Mouse (Mus musculus): ENCODE data around the gene Adgrg1. TPM values are rescaled to one million over a fixed set of nuclear protein-coding genes. Genes with fewer than 3 reads are reported as not detected.

Adgrg1 gene
- total RNA-seq, 2 experiments from 2014 or later: 22.7 to 25.6 TPM

DNA sequence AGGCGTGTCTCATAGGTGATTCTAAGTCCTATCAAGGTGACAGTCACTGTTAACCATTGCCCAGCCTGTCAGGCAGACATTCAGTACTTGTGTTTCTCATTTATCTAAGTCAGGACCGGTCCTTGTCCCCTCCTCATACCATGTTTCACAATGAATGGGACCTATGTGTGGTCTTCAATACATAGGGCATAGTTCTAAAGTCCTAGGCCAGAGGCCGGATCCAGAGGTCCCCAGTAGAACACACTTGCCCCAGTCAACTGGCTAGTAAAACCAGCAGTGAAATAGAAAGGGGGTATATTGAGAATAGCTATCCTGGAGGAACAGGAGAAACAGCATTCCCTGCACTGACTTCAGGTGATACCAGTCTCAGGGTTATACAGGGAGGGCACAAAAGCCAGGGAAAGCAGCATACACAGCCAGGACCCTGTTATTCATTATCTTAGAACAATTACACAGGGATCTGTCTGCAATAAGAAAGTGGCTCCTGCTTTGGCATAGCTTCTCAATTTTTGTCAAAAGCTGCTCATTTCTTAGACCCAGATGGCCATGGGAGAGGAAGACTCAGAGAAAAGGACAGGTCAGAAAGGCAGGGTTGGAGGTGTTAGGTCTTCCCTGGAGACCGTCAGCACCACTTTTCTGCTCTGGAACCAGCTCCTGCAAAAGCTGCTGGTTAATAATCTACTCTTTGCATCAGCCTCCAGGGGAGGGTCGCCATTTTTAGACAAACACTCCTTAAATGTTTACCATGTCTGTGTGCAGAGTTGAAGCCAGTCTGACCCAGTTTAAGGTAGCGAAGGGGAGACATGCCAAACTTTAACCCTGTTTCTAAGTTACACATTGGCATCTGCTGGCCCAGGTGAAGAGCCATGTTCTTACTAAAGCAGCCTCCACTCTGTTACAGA is 67.6 kb downstream of the Adgrg1 start:
- no peak for DNase-seq

DNA sequence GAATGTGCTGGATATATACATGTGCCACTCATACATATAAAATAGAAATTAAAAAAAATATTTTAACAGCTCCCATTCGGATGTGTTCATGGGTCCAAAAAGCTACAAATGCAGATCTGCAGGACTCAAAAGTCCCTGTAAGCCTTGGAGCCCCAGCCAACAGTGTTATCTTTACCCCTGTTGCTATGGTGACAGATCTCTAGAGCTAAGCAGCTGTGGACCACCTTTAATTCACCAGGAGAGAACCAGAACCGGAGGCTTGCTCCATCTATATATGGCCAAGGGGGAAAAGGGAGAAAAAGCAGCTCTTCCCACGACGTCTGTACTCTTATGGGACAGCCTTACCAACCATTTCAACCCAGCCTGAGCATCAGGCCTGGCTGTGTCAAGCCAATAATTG is 70.3 kb downstream of the Adgrg1 start:
- no peak for DNase-seq

- no peak for DNase-seq
These were observed 72.4 kb downstream of the Adgrg1 start for GRCm38 (mm10) chr8:95046982-95047381.

DNA sequence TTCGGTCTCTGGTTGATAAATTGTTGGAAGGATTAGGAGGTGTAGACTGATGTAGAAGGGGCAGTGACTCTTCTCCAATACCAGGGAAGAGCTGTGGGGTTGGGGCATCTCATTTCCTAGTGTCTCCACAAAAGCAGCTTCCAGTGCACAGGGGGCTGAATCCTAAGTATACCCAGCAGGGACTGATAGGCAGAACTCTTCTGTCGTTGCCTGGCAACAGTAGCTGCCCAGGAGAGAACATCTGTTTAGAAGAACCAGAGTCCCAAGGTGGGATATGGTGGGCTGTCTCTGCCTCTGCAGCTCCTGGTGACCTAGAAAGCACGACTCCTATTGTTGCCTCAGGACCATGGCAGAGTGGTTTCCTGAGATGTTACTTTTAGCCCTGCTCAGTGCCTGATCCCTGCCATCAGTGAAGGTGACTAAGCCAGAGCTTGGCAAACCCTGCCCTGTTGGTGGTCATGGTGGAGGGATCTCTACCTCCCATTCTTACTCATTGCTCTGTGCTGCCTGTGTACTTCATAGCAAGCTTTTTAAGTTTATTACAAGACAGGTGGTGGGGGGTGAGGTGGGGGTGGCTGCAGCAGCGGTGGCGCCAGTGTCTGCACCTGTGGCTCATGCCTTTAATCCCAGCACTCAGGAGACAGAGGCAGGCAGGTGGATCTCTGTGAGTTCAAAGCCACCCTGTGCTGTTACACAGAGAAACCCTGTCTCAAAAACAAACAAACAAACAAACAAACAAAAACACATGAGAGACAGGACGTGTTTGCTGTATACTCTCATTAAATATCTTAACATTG is 73.5 kb downstream of the Adgrg1 start:
- DNase-seq: no peak

- no peak for DNase-seq
These were observed 75.1 kb downstream of the Adgrg1 start for GRCm38 (mm10) chr8:95049636-95050035.

GRCm38 (mm10) chr8:95054438-95054837 is 79.9 kb downstream of the Adgrg1 start:
- DNase-seq: no peak

DNA sequence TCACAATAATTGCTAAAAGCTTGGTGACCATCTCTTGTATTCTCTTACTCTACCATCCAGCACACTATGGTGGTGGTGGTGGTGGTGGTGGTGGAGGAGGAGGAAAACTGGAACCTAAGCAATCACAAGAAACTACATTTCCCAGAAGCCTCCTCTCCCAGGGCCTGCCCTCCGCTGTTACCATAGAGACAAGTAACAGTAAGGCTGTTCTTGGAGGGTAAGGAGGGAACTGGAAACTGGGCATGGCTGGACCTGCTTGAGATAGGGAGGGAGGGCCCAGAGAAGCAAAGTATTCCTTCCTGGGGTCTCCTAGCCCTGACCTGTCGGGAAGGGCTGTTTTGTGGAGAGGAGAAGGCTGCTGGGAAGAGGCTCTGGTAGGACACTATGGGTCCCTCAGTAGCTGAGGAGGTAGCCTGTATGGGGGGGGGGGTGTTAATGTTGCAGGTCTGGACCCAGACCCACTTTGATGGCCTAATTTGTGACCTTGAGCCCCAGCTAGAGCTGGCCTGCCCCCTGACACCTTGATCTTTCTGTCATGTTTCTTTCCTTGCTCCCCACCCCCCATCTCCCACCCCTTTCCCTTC is 80.5 kb downstream of the Adgrg1 start, which contains the start of gene Drc7:
Drc7 (plus strand) TSS at position 177 of the 584 bp plus-strand sequence.
- no peak for DNase-seq

- DNase-seq: no peak
These were observed 81.9 kb downstream of the Adgrg1 start for GRCm38 (mm10) chr8:95056414-95056813.

DNA sequence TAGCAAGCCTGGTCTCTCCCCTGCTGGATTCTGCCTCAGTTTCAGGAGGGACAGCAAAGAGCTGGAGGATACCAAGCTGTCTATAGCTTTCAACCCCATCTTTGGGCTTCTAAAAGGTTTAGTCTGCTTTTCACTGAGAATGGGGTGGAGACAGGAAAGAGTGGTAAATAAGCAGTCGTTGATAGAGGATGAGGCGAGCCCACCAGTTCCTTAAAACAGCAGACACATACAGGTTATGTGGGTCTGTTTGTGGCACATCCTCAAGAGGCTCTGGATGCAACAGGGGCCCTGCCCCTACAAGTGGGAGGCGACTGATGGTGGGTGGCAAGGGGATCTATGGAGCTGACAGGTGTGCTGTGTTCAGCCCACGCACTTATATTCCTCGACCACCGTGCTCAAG is 84.1 kb downstream of the Adgrg1 start:
- no peak for DNase-seq

GRCm38 (mm10) chr8:95059812-95060533 is 85.4 kb downstream of the Adgrg1 start:
- DNase-seq: no peak

Other genes starting within 250 kb of the Adgrg1 start
- not detected for gene Ccl22, start 229.2 kb upstream of the Adgrg1 start, total RNA-seq (2021)
- gene Cx3cl1, start 202.7 kb upstream of the Adgrg1 start, total RNA-seq (2021): 1 to 10 TPM; 4.1 to 4.5 TPM
- gene Ccl17, start 164.3 kb upstream of the Adgrg1 start, total RNA-seq (2021): under 1 TPM in 1 of 2 experiments, not detected in 1; 0.60 TPM
- gene Coq9, start 136.4 kb upstream of the Adgrg1 start, total RNA-seq (2021): 100 to 1,000 TPM; 237 to 239 TPM
- gene Ciapin1, start 136.4 kb upstream of the Adgrg1 start, total RNA-seq (2021): 10 to 100 TPM; 84.5 to 91.1 TPM
- 10 to 100 TPM; 63.3 to 74.8 TPM for gene Polr2c, start 117.3 kb upstream of the Adgrg1 start, total RNA-seq (2021)
- gene Dok4, start 98.4 kb upstream of the Adgrg1 start, total RNA-seq (2021): 10 to 100 TPM; 34.2 to 39.5 TPM
- 10 to 100 TPM; 18.1 to 19.4 TPM for gene Ccdc102a, start 56.7 kb upstream of the Adgrg1 start, total RNA-seq (2021)
- gene Adgrg5, start 51.1 kb upstream of the Adgrg1 start, total RNA-seq (2021): under 1 TPM; 0.12 to 0.50 TPM
- gene Adgrg3, start 42.9 kb downstream of the Adgrg1 start, total RNA-seq (2021): 1 to 10 TPM; 3.3 to 3.8 TPM
- gene Drc7, start 80.4 kb downstream of the Adgrg1 start, total RNA-seq (2021): not detected
- 10 to 100 TPM; 13.0 to 15.0 TPM for gene Katnb1, start 106.4 kb downstream of the Adgrg1 start, total RNA-seq (2021)
- gene Kifc3, start 228.1 kb downstream of the Adgrg1 start, total RNA-seq (2021): 10 to 100 TPM; 61.4 to 63.9 TPM

Data from heart, postnatal 4 days (tissue).